Mouse (Mus musculus) kidney, postnatal 14 days (tissue): ENCODE measurements around the gene P3h3.
"Not testable (repeated sequence)": the region's sequence is repeated elsewhere in the genome, so short reads cannot be mapped to it uniquely, and the experiment has no call there.

ENCODE experiments used
- DNase-seq: peaks from one replicate; pipeline ENCODE4 v3.0.0; 2022; ENCODE audit warnings: mixed read lengths

The P3h3 gene

GRCm38 (mm10) chr6:124865766-124866362, 8.3 kb upstream of the P3h3 start:
- peak; percentile 29 for DNase-seq

DNA sequence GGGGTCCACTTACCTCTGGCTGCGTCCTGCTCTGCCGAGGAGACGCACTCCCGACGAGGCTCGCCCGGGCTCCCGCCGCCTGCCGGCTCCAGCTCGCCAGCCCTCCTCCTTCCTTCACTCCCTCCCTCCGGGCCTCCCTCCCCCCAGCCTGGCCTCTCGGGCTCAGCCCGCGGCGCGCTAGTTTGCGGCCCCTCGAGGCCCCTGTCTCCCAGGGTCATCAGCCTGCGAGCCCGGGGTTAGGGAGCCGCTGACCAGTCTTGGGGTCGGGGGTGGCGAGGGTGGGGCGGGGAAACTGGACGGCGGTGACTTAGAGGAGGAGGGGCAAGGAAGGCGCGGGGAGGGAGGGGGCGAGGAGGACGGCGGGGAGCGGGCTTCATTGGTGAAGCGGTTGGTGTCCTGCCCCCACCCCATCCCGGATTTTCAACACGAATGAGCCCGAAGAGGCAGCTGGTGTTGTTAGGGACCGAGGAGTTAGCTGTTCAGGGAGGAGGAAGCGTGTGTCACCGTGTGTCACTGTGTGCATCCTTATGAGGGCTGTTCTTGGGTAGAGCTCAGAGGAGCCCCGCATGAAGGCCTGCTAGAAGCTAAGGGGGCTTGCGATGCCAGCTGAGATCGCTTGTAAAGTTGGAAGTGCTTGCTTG, 6.2 kb upstream of the P3h3 start, which contains the start of gene Gpr162:
Gpr162 (minus strand) TSS at position 326 of the 641 bp plus-strand sequence.
- DNase-seq: peak; percentile 68

DNA sequence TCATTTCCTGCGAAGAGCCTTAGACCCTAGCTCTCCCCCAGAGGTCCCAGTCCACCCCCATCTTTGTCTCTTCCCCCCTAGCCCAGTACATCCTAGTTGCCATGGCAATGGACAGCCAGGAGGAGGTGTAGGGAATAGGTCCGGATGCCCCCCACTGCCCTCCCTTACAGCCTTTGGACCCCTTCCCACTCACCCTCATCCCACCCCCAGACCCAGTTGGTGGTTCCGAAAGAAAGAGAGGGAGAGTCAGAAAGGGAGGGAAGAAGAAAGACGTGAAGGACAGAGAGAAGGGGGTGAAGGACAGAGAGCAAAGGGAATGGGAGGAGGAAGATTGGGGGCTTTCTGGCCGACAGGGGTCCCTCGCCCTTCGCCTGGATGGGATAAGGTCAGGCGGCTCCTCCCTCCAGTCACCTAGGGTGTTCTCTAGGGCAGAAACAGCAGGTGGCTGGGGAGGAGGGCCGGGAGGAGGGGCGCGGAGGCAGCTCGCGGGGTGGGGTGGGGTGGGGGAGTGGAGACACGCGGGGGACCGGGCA, 5.6 kb upstream of the P3h3 start:
- DNase-seq: no peak

GRCm38 (mm10) chr6:124862406-124863124, 5.0 kb upstream of the P3h3 start:
- no peak for DNase-seq

GRCm38 (mm10) chr6:124861802-124862201, 4.2 kb upstream of the P3h3 start:
- no peak for DNase-seq

DNA sequence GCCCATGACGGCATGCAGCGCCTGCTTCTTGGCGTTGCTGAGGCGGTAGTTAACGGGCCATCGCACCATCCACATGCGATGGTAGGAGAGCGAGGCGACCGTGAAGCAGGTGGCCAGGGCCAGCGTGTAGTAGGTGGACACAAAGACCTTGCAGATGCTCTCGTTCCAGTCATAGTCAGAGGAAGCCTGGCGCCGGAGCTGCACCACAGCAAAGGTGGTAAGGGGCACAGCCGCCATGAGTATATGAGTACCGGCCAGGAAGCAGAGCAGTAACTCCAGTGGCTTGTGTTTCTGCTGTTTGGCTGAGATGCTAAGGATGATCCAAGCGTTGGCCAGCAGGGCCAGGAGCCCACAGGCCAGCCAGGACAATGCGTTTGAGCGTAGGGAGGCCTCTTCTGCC, 3.7 kb upstream of the P3h3 start:
- DNase-seq: no peak

DNA sequence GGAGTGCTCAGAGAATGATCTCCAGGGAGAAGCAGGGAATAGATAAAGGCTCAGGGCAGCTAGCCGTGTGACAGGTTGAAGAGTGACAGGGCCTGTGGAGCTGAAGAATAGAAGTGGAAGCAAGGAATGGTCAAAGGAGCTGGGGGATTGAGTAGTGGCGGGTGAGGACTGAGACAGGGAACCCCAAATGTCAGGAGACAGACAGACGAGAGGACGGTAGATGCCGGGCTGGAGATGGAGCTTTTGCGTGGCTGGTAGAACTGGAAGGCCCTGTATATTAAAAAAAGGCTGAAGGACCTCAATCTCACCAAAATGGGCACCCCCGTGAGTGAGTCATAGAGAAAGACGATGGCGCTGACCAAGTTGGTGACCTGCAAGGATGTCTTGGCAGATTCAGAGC, 3.0 kb upstream of the P3h3 start:
- no peak for DNase-seq

DNA sequence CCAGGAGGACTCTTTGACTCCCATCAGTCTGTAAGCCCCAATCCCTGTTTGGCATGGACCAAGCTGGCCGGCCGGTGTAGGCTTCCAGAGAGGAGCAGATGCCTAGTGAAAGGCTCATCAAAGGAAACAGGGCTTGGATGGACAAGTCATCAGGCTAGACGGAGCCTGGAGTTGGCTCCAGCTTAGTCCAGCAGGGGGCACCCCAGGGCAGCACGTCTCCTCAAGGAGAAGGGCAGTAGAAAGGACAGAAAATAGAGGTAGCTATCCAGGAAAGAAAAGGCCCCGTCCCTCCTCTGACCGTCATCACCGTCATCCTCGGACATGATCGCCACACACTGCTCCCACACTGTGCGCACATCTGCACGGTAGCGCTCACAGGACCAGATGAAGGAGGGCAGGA, 2.2 kb upstream of the P3h3 start:
- peak; percentile 87 for DNase-seq

- no peak for DNase-seq
Measured at GRCm38 (mm10) chr6:124858561-124859318, 1.2 kb upstream of the P3h3 start.

GRCm38 (mm10) chr6:124857840-124858530, 433 bp upstream of the P3h3 start:
- no peak for DNase-seq

DNA sequence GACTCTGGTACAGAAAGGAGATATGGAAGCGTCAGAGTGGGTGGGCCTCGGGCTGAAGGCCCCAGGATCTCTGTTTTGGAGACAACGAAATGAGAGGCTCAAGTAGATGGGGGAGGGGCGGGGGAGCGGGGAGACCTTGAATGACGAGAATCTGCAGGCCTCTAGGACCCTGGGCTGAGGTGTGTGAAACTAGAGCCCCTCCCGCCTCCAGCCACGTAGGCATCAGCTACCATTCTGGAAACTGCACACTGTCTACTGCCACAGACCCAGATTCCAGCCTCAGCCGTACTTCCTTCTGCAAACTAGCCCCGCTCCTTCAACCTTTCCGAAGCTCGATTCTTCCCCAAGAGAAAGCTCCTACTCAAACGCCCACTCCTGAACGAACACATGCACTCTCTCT, 1.2 kb downstream of the P3h3 start:
- DNase-seq: no peak

GRCm38 (mm10) chr6:124854647-124855046, 2.9 kb downstream of the P3h3 start:
- no peak for DNase-seq

DNA sequence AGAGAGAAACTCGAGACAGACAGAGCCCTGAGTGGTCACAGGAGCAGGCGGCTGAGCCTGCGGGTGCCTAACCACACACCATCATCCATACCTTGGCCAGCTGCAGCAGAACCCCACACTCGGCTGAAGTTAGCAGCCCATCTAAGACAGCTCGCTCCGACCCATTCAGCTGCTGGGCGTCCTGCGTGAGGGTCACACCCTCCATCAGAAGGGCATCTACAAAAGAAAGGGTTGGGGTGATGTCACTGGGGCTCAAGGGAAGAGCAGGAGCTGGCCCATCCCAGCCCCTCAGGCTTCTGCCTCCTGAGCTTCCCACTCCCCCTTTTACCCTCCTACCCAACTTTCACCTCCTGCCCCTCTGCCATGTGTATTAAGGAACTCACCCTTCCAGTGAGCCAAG, 7.0 kb downstream of the P3h3 start:
- DNase-seq: no peak

DNA sequence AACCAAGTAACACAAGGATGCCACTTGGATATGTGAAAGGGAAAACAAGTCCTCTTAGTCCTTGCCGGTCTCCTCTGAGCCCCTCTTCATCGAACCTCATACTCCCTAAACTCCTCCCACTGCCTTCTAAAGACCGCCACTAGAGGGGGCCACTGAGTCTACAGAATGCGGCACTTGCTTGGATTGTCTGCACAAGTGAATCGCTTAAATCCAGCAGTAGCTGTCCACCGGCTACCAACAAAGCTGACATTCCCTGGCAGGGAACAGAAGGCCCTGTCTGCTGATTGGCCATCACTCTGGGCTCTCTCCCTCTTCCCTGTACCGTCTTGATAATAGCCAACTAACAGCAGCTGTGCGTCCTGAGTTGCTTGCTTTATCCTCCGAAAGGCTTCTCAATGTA, 10.2 kb downstream of the P3h3 start:
- DNase-seq: peak; percentile 92

DNA sequence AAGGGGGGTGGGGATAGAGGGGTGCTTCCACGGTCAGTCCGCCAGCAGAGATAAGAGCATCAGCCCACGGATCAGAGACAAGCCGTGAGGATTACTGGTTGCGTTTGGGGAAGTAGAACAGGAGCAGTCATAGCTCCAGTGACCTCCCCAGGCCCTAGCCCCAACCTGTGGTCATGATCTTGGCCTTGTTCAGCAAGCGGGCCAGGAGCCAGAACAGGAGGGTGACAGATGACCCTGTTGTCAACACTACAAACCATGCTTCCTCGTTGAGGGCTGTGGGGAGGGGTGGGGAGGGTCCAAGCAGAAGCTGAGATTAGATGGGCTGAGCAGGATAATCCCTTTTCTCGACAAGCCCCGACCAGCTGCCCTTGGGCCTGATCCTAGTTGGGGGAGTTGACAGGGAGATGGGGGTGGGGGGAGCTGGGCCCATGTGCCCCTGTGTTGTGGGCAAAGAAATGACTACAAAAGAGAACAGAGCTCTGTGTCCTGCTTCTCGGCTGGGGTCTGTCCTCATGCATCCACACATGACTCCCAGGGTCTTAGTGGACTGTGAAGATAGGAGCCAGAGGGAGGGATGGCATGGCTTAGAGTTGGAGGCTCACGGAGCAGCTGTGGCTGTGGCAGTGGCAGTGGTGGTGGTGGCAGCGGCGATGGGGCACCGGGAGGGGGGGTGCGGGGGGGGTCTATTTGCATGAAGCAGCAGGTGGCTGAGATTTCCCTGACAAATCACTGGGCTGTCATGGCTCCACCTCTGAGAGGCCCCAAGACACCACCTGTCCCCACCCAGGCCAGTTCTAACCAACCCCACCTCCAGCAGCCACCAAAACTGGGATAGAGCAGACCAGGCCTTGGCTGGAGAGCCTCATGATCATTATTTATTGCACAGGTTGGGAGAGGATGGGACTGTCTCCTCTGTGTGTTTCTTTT, 17.0 kb downstream of the P3h3 start, which contains the start of gene Gnb3:
Gnb3 (minus strand) TSS at position 35 of the 927 bp plus-strand sequence.
- DNase-seq: no peak

DNA sequence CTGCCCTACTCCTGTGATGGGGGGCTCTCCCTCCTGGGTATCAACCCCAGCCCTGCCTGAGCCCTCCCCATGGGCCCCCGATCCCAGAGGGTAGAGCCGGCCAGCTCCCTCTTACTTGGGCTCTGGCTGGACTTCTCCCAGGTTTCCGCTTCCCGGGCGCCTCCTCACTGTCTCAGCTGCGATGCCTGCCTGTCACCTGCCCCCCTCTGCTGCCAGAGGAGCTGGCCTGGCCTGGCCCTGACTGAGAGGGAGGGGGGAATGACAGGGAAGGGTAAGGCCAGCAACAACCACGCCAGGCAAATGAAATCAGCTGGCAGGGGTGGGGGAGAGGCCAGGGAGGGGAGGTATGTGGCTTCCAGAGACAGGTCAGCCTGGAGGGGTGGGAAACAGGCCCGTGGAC, 17.7 kb downstream of the P3h3 start:
- no peak for DNase-seq

DNA sequence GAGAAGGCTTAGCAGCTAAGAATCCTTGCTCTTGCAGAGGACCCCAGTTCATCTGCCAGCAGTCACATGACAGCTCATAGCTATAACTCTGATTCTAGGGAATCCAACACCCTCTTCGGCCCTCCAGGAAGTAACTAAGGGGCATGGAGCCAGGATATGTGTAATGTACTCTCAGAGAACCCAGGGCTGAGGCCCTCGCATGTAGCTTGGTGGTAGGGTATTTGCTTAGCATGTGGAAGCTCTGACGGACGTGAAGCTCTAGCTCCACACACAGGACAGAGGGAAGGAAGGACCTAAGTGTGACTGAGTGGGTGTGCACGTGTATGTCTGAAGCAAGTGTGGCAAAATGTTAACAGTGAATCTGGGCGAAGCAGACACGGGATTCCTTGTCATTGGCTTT, 21.1 kb downstream of the P3h3 start:
- DNase-seq: no peak

GRCm38 (mm10) chr6:124835531-124835930, 22.0 kb downstream of the P3h3 start:
- DNase-seq: no peak

- no peak for DNase-seq
Measured at GRCm38 (mm10) chr6:124834512-124835081, 23.0 kb downstream of the P3h3 start.

- DNase-seq: no peak
Measured at GRCm38 (mm10) chr6:124831649-124832048, 25.9 kb downstream of the P3h3 start.

DNA sequence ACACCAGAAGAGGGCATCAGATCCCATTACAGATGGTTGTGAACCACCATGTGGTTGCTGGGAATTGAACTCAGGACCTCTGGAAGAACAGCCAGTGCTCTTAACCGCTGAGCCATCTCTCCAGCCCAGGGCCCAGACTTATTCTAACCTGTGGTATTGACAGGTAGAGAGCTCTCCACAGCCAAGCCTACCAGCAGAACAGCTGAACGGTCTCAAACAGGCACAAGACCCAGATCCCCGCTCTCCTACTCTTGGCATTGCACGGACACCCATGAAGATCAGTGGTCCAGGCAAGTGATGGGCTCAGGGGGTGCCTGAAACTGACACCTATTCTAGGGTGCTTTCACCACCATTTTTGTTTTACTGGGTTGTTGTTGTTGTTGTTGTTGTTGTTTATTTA, 26.4 kb downstream of the P3h3 start:
- not testable (repeated sequence) for DNase-seq
